Mouse (Mus musculus) brown adipose tissue, adult 24 weeks (tissue): ENCODE measurements around the gene Olfr99. TPM values are rescaled to one million over a fixed set of nuclear protein-coding genes. Genes with fewer than 3 reads are reported as not detected.

ENCODE experiments used
- H3K27ac ChIP-seq: fragments of 200-500 bp; replicated peaks from 2 replicates; pipeline ENCODE4 v1.5.1; 2012; ENCODE audit warnings: low read depth, mild to moderate bottlenecking, low read length
- H3K4me1 ChIP-seq: fragments of 200-500 bp; 2 replicates; pipeline ENCODE4 v1.6.1; 2012; ENCODE audit warnings: low read length, mixed read lengths; ENCODE audit not compliant: control insufficient read depth, insufficient read depth, insufficient read length
- H3K4me3 ChIP-seq: fragments of 200-500 bp; 2 replicates; pipeline ENCODE4 v1.5.1; 2012; ENCODE audit warnings: low read depth, mild to moderate bottlenecking, low read length, moderate library complexity; ENCODE audit not compliant: insufficient read depth
- polyA plus RNA-seq: library from polyadenylated mRNA; stranded (reverse); fragments of >200 nt; gene quantifications from 2 replicates; pipeline ENCODE4 v1.2.4, GENCODE M21; 2012; ENCODE audit not compliant: missing spikeins, insufficient read depth, insufficient read length

Gene Olfr99
- not detected in 2 replicates for polyA plus RNA-seq

- Histone ChIP-seq H3K27ac (no peak within 1 kb of the TSS), H3K4me3 (no peak within 1 kb of the TSS), H3K4me1 (no peaks in the 10 kb centered on the region)
Measured at GRCm38 (mm10) chr17:37283360-37283759, at the start of gene Olfr99. TSS of gene Olfr99 (minus strand) at chr17:37283460.

GRCm38 (mm10) chr17:37316954-37317353, 33.7 kb upstream of the Olfr99 start, which contains the start of gene Olfr102:
TSS of gene Olfr102 (minus strand) at chr17:37317054.
- no peak within 1 kb of the TSS for H3K27ac ChIP-seq
- no peak within 1 kb of the TSS for H3K4me3 ChIP-seq
- no peaks in the 10 kb centered on the region for H3K4me1 ChIP-seq

- no peaks in the 10 kb centered on the region for H3K4me1 ChIP-seq
- H3K27ac ChIP-seq, result no peak overlapping the region
- no peak overlapping the region for H3K4me3 ChIP-seq
Measured at GRCm38 (mm10) chr17:37310146-37310699, 27.0 kb upstream of the Olfr99 start.

GRCm38 (mm10) chr17:37308483-37308882, 25.2 kb upstream of the Olfr99 start:
- Histone ChIP-seq H3K4me3 (no peak overlapping the region), H3K4me1 (no peaks in the 10 kb centered on the region), H3K27ac (no peak overlapping the region)

- Histone ChIP-seq H3K4me3 (no peak within 1 kb of the TSS), H3K4me1 (no peaks in the 10 kb centered on the region)
Measured at GRCm38 (mm10) chr17:37304213-37304612, 21.0 kb upstream of the Olfr99 start, which contains the start of gene Olfr101. TSS of gene Olfr101 (minus strand) at chr17:37304313.

DNA sequence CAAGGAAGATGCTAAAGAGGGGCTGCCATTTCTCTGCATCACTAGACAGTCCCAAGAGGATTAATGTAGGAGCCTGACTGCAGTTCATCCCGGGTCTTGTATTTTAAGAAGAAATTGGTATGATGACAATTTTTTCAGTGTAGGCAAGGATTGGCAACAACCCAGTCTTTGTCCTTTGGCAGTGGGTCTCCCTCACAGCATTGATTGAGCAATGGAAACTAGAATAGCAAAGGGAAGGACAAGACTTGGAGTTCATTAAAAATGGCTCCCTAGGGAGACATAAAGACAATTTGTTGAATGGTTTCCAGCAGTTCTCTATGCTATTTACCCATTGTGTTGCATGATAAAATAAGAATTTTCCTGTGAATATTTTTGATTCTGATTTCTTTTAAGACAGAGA, 2.9 kb downstream of the Olfr99 start:
- no peak overlapping the region for H3K4me3 ChIP-seq

More at GRCm38 (mm10) chr17:37304213-37304612, 21.0 kb upstream of the Olfr99 start, which contains the start of gene Olfr101:
- H3K27ac ChIP-seq, result no peak within 1 kb of the TSS

GRCm38 (mm10) chr17:37276573-37276972, 6.7 kb downstream of the Olfr99 start:
- no peak overlapping the region for H3K4me3 ChIP-seq
- no peak overlapping the region for H3K27ac ChIP-seq
- no peaks in the 10 kb centered on the region for H3K4me1 ChIP-seq

More for the DNA sequence above, 2.9 kb downstream of the Olfr99 start:
- Histone ChIP-seq H3K27ac (no peak overlapping the region), H3K4me1 (no peaks in the 10 kb centered on the region)

GRCm38 (mm10) chr17:37275626-37276248, 7.5 kb downstream of the Olfr99 start:
- Histone ChIP-seq H3K27ac (no peak overlapping the region), H3K4me3 (no peak overlapping the region), H3K4me1 (no peaks in the 10 kb centered on the region)

DNA sequence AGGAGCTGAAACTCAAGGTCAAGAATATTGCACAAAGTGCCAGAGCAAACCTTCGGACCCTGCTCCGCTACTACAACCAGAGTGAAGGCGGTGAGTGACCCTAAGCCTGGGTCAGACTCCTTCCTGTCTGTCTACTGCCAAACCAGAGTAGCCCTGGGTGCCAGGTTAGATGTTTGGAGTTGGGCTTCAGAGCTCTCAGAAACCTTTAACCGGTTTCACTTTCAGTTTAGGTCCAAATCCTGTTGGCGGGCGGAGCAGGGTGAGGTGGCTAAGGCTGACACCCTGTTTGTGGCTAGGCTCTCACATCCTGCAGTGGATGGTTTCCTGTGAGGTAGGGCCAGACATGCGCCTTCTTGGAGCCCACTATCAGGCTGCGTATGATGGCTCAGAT, 12.6 kb downstream of the Olfr99 start:
- H3K4me1 ChIP-seq, result no peaks in the 10 kb centered on the region
- H3K27ac ChIP-seq, result peak overlapping the region; percentile 86
- peak overlapping the region; percentile 97 for H3K4me3 ChIP-seq

- H3K27ac ChIP-seq, result peak within 1 kb of the TSS; percentile 86
- H3K4me1 ChIP-seq, result no peaks in the 10 kb centered on the region
- H3K4me3 ChIP-seq, result peak within 1 kb of the TSS; percentile 97
Measured at GRCm38 (mm10) chr17:37270058-37270701, 13.1 kb downstream of the Olfr99 start, which contains the start of gene H2-M3. TSS of gene H2-M3 (plus strand) at chr17:37270220.

DNA sequence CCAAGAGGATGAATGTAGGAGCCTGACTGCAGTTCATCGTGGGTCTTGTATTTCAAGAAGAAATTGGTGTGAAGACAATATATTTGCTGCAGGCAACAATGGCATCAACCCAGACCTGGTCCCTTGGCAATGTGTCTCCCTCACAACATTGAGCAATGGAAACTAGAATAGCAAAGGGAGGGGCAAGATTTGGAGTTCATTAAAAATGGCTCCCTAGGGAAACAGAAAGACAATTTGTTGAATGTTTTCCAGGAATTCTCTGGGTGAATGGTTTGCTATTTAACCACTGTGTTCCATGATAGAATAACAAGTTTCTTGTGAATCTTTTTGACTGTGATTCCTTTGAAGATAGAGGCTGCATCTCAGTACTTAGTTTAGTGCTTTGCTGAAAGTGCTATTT, 19.6 kb downstream of the Olfr99 start, which contains the start of gene Olfr98:
Gene Olfr98 (minus strand): TSS at position 124 of the 400 bp plus-strand sequence.
- no peak within 1 kb of the TSS for H3K27ac ChIP-seq
- H3K4me3 ChIP-seq, result no peak within 1 kb of the TSS
- no peaks in the 10 kb centered on the region for H3K4me1 ChIP-seq

DNA sequence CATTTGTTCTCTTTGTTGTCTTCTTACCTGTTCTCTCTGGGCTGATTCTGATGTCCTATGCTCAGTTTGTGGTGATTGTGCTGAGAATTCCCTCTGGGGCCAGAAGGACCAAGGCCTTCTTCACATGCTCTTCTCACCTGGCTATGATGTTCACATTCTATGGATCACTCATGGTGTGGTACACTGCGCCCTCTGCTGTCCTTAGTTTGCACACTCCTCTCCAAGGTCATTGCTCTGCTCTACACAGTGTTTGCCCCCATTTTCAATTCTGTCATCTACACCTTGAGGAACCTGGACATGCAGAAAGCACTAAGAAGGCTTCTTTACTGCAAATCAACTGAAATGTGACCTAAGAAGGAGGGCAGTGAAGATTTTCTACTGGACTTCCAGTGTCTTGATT, 32.7 kb downstream of the Olfr99 start:
- no peak overlapping the region for H3K4me3 ChIP-seq
- H3K27ac ChIP-seq, result no peak overlapping the region
- H3K4me1 ChIP-seq, result no peaks in the 10 kb centered on the region

DNA sequence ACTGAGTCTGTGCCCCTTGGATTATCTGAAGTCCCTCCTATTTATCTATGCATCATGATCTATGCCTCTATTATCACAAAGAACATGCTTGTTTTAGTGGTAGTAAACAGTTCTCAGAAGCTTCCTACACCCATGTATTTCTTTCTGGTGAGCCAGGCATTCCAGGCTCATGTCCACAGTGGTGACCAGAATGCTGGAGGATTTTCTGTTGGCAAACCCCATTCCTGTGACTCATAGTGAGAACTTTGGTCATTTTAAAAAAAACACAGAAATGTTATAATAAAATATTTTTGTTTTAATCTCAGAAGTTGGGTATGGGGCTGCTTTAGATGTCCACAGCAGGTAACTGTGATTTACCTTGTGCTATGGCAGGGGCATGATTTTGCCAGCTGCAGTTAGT, 33.8 kb downstream of the Olfr99 start:
- no peaks in the 10 kb centered on the region for H3K4me1 ChIP-seq
- no peak overlapping the region for H3K4me3 ChIP-seq
- H3K27ac ChIP-seq, result no peak overlapping the region

DNA sequence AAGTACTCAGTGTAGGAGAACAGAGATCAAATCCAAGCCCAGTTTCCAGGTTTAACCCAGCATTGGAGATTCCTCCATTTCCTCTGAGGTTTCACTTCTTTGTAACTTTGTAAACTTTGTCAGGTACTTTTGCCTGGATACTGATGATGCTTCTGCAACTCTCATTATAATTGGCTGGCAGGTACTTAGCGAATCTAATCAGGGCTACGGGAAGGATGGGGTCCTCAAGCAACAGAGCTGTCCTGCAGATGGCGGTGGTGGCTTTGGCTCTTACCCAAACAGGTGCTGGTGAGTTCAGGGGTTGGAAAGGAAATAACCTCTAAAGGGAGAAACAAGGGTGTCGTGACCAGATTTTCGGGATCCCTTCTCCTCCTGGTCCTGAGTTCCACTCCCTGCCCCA, 36.5 kb downstream of the Olfr99 start:
- Histone ChIP-seq H3K4me3 (0 out of 2 replicates have a peak overlapping the region, but pooled peaks have one; percentile 6), H3K27ac (no peak overlapping the region), H3K4me1 (no peaks in the 10 kb centered on the region)

DNA sequence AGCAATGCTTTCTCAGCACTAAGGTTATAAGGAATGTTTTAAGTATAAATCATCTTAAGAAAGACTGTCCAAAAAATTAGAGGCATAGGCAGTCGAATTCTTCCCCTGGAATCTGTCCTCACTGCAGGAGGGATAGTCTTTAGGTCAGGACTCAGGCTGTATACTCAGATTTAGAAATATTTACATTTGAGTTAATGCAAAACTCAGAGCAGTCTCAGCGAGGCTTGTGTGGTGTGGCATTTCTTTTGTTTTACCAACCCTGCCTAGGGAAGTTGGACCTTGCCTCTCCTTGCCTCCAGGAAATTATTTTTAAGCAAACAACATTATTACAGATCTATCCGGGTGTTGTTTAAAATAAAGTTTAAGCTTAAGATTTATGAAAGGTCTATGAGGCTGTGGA, 41.1 kb downstream of the Olfr99 start:
- H3K4me3 ChIP-seq, result no peak overlapping the region
- H3K4me1 ChIP-seq, result no peaks in the 10 kb centered on the region

More for the DNA sequence above, 41.1 kb downstream of the Olfr99 start:
- H3K27ac ChIP-seq, result no peak overlapping the region
